Mouse (Mus musculus): ENCODE data around the gene Sh3gl3. TPM values are rescaled to one million over a fixed set of nuclear protein-coding genes. Genes with fewer than 3 reads are reported as not detected.
A peak's percentile ranks its signal among the peaks of the same experiment; 100 is the strongest.

Sh3gl3 gene
- polyA plus RNA-seq, 1 experiment from 2014 or later = 44.8 TPM

DNA sequence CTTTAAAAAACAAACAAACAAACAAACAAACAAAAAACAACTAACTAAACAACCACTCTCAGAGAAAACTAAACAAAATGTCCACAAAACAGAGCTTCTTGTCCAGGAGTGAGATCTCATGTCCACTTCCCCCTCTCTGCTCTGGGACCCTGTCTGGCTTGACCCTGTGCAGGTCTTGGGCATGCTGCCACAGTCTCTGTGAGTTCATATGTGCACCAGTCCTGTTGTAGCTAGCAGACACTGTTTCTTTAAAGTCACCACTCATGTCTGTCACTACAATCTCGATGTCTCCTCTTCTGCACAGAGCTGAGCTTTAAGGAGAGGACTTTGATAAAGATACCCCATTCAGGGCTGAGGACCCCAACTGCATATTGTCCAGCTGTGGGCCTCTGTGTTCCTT is 153.0 kb downstream of the Sh3gl3 start:
- no peaks in the 10 kb centered on the region for H3K27me3 ChIP-seq
- ATAC-seq = no peak
- H3K9ac ChIP-seq (replicated peaks) = no peak overlapping the region
- 60% methylated on average over 1 of the region's 1 CpGs for WGBS
- no peak overlapping the region for H3K4me2 ChIP-seq (replicated peaks)
- no peaks in the 10 kb centered on the region for H3K9me3 ChIP-seq
- no peak overlapping the region for H3K27ac ChIP-seq
- no peaks in the 10 kb centered on the region for H3K4me1 ChIP-seq (replicated peaks)
- no peaks in the 10 kb centered on the region for H3K36me3 ChIP-seq
- no peak overlapping the region for H3K4me3 ChIP-seq (replicated peaks)

- Histone ChIP-seq H3K4me3 (replicated peaks) (no peak overlapping the region), H3K4me2 (replicated peaks) (no peak overlapping the region), H3K27me3 (no peaks in the 10 kb centered on the region), H3K4me1 (replicated peaks) (no peaks in the 10 kb centered on the region), H3K27ac (no peak overlapping the region), H3K36me3 (no peaks in the 10 kb centered on the region), H3K9ac (replicated peaks) (no peak overlapping the region), H3K9me3 (no peaks in the 10 kb centered on the region)
- no peak for ATAC-seq
- 69% methylated on average over 4 of the region's 4 CpGs for WGBS
Measured at GRCm38 (mm10) chr7:82327201-82327600, 153.6 kb downstream of the Sh3gl3 start.

GRCm38 (mm10) chr7:82327881-82328280 is 154.2 kb downstream of the Sh3gl3 start:
- H3K4me2 ChIP-seq (replicated peaks) = no peak overlapping the region
- no peaks in the 10 kb centered on the region for H3K27me3 ChIP-seq
- no peak overlapping the region for H3K4me3 ChIP-seq (replicated peaks)
- H3K9ac ChIP-seq (replicated peaks) = no peak overlapping the region
- H3K36me3 ChIP-seq = no peaks in the 10 kb centered on the region
- no peaks in the 10 kb centered on the region for H3K9me3 ChIP-seq
- no peak for ATAC-seq
- H3K4me1 ChIP-seq (replicated peaks) = no peaks in the 10 kb centered on the region
- WGBS = 62% methylated on average over 5 of the region's 5 CpGs
- H3K27ac ChIP-seq = no peak overlapping the region

DNA sequence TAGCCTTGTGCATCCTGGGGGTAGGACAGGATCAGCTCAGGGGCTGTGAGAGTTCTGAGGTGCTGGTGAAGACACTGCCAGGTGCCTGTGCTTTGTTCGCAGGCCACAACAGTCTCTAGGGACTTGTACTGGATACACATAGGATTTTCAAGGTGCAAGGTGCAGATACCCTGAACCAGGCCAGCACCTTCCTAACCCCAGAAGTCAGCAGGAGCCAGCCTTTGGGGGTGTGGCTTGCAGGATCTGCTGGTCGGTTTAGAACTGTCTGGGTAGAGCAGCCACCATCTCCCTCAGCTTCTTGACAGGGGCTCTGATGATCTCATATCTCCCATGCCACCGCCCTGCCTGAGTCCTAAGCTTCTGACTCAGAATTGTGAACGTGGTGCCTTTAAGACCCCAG is 156.2 kb downstream of the Sh3gl3 start:
- no peak for ATAC-seq
- no peaks in the 10 kb centered on the region for H3K4me1 ChIP-seq (replicated peaks)
- H3K27ac ChIP-seq = no peak overlapping the region
- H3K9me3 ChIP-seq = no peaks in the 10 kb centered on the region
- no peak overlapping the region for H3K4me3 ChIP-seq (replicated peaks)
- WGBS = 67% methylated on average over 4 of the region's 4 CpGs
- no peak overlapping the region for H3K4me2 ChIP-seq (replicated peaks)
- H3K36me3 ChIP-seq = no peaks in the 10 kb centered on the region
- peaks cover 18% of the 10 kb centered on the region for H3K27me3 ChIP-seq
- no peak overlapping the region for H3K9ac ChIP-seq (replicated peaks)

DNA sequence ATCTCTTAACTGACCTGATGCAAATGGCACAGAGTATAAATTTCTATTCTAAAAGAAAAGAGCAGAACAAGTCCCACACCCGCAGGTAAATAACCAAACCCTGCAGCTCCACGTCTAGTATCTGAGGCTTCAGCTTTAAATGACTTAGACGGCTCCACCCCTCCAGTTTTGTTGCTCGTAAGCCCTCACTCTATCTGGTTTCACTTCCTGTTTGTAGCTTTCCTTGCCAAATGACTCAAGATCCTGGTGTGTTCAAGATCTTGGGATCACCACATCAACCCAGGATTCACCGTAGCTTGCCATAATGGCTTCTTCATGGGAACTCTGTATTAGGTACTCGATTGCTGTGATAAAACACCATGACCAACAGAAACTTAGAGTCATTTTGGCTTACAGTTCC is 157.2 kb downstream of the Sh3gl3 start:
- Histone ChIP-seq H3K27me3 (peaks cover 28% of the 10 kb centered on the region), H3K4me1 (replicated peaks) (peaks cover 9% of the 10 kb centered on the region), H3K4me2 (replicated peaks) (no peak overlapping the region), H3K4me3 (replicated peaks) (no peak overlapping the region), H3K27ac (no peak overlapping the region), H3K9me3 (no peaks in the 10 kb centered on the region), H3K9ac (replicated peaks) (no peak overlapping the region), H3K36me3 (no peaks in the 10 kb centered on the region)
- no peak for ATAC-seq
- 80% methylated on average over 6 of the region's 6 CpGs for WGBS

DNA sequence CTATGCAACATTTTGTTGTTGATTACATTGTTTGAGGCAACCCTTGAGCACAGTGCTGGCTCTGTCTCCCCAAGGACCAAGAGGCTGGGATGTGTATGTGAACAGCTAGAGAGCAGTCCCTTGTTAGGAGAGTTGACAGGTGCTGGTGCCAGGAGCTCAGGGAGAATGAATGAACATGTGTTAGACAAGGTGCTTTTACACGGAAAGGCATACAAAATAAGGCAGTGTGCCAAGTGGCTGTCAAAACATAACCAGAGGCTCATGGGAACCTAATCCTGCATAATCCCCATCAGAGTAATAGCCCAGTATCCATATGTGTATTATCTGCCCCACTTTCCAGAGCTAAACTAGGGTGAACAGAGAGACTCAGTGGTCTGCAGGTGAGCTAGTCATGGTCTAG is 160.4 kb downstream of the Sh3gl3 start:
- Histone ChIP-seq H3K4me2 (replicated peaks) (no peak overlapping the region), H3K4me3 (replicated peaks) (no peak overlapping the region), H3K36me3 (no peaks in the 10 kb centered on the region), H3K27me3 (peaks cover 55% of the 10 kb centered on the region), H3K9ac (replicated peaks) (no peak overlapping the region), H3K9me3 (no peaks in the 10 kb centered on the region), H3K4me1 (replicated peaks) (peaks cover 16% of the 10 kb centered on the region), H3K27ac (no peak overlapping the region)
- whole genome bisulfite sequencing = 65% methylated on average over 1 of the region's 1 CpGs
- ATAC-seq = no peak

DNA sequence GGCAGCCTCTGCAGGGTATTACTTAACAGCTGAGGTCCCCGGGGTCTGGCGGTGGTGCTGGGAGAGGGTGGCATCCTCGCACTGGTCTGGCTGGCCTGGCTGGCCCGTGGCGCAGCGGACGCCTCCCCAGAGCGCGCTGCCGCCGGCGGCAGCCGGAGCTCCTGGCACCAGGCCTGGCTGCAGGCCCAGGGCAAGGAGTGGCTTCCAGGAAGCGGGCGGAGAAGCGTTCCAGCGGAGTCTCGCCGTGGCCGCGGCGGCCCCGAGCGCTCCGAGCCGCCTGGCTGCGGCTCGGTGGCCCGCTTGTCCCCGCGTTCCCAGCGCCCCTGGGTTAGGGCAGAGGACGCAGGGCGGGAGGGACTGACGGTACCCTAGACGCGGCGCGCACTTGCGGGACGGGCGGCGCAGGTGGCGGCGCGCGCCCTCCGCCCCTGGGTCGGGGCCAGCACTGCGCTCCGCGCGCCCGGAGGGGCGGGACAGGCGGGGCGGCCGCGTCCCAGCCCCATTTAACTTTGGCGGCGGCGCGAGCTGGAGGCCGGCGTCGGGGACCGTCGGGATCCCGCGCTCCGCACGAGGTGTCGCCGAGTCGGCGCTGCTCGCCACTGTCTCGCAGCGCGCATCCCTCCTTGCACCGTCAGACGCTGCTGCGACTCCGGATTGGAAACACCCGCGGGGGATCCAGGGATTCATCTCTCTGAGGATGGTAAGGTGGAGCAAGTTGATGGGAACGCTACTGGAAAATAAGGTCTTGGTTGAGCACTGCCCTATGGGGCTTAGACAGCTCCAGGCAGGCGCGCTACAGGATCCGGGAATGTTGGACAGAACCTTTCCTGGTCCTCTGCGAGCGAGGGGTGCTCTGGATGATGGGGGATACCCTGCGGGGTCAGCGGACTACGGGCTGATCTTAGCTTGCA is 161.8 kb downstream of the Sh3gl3 start, which contains the start of gene Adamtsl3:
Gene Adamtsl3, plus strand, starts transcription at position 484 of the 911 bp plus-strand sequence.
- WGBS = under 1% methylated on average over 92 of the region's 95 CpGs
- peak; percentile 69 for ATAC-seq
- H3K9ac ChIP-seq (replicated peaks) = peak within 1 kb of the TSS; percentile 54
- no peak within 1 kb of the TSS for H3K27ac ChIP-seq
- peak within 1 kb of the TSS; percentile 49 for H3K4me3 ChIP-seq (replicated peaks)
- peaks cover 16% of the 10 kb centered on the region for H3K4me1 ChIP-seq (replicated peaks)
- H3K36me3 ChIP-seq = no peaks in the 10 kb centered on the region
- no peaks in the 10 kb centered on the region for H3K9me3 ChIP-seq
- peaks cover 57% of the 10 kb centered on the region for H3K27me3 ChIP-seq
- H3K4me2 ChIP-seq (replicated peaks) = peak within 1 kb of the TSS; percentile 78

GRCm38 (mm10) chr7:82336132-82336531 is 162.5 kb downstream of the Sh3gl3 start:
- H3K4me1 ChIP-seq (replicated peaks) = peaks cover 16% of the 10 kb centered on the region
- ATAC-seq = peak; percentile 35
- peak overlapping the region; percentile 78 for H3K4me2 ChIP-seq (replicated peaks)
- H3K36me3 ChIP-seq = no peaks in the 10 kb centered on the region
- H3K27ac ChIP-seq = no peak overlapping the region
- H3K9ac ChIP-seq (replicated peaks) = peak overlapping the region; percentile 54; the same call in 1 of the 2 replicates
- H3K27me3 ChIP-seq = peaks cover 57% of the 10 kb centered on the region
- WGBS = under 1% methylated on average over 34 of the region's 34 CpGs
- H3K9me3 ChIP-seq = no peaks in the 10 kb centered on the region
- H3K4me3 ChIP-seq (replicated peaks) = peak overlapping the region; percentile 49

- H3K4me1 ChIP-seq (replicated peaks) = peaks cover 16% of the 10 kb centered on the region
- no peak overlapping the region for H3K4me2 ChIP-seq (replicated peaks)
- H3K4me3 ChIP-seq (replicated peaks) = no peak overlapping the region
- 76% methylated on average over 9 of the region's 9 CpGs for WGBS
- no peaks in the 10 kb centered on the region for H3K36me3 ChIP-seq
- no peak overlapping the region for H3K9ac ChIP-seq (replicated peaks)
- H3K27me3 ChIP-seq = peaks cover 56% of the 10 kb centered on the region
- no peak for ATAC-seq
- no peaks in the 10 kb centered on the region for H3K9me3 ChIP-seq
- no peak overlapping the region for H3K27ac ChIP-seq
Measured at GRCm38 (mm10) chr7:82338121-82338520, 164.5 kb downstream of the Sh3gl3 start.

DNA sequence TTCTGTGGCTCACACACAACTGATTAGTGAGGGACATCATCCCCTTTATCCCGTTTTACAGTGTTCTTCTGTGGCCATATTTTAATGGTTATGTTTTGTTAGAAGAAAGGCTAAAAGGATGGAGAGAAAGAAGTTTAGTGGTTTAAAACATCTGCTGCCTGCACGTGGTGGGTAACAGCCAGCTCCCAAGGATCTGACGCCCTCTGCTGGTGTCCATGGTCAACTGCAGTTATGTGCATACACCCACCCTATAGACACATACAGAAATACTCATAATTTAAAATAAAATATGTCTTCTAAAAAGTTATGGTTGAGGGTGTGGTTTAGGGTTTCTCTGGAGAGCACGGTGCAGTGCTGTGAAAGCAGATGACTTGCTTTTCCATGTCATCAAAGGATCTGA is 164.9 kb downstream of the Sh3gl3 start:
- Histone ChIP-seq H3K4me1 (replicated peaks) (peaks cover 16% of the 10 kb centered on the region), H3K27me3 (peaks cover 52% of the 10 kb centered on the region), H3K4me2 (replicated peaks) (no peak overlapping the region), H3K27ac (no peak overlapping the region), H3K4me3 (replicated peaks) (no peak overlapping the region), H3K9ac (replicated peaks) (no peak overlapping the region), H3K36me3 (no peaks in the 10 kb centered on the region), H3K9me3 (no peaks in the 10 kb centered on the region)
- 79% methylated on average over 4 of the region's 4 CpGs for WGBS
- no peak for ATAC-seq

DNA sequence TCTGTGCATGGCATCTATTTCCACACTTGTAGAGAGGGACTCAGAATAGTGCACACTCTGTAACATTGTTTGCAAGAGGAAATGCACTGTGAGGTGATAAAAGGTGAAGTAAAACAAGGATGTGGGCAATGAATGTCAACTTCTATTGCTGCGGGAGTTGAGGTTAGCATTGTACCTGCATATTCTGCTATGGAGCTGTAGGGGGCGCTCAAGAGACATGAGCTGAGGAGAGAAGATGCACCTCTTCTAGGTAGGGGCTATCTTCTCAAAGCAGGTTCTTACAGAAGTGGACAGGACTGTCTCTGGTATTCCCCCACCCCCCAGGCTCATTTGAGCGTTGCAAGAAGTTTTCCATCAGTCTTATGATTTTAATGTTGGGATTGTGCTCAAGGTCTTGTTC is 165.6 kb downstream of the Sh3gl3 start:
- no peak for ATAC-seq
- 62% methylated on average over 3 of the region's 3 CpGs for WGBS

GRCm38 (mm10) chr7:82341476-82341875 is 167.8 kb downstream of the Sh3gl3 start:
- Histone ChIP-seq H3K9ac (replicated peaks) (no peak overlapping the region), H3K36me3 (no peaks in the 10 kb centered on the region), H3K4me2 (replicated peaks) (no peak overlapping the region), H3K4me1 (replicated peaks) (peaks cover under 1% of the 10 kb centered on the region; the same call in 1 of the 2 replicates), H3K4me3 (replicated peaks) (no peak overlapping the region), H3K27ac (no peak overlapping the region), H3K27me3 (peaks cover 23% of the 10 kb centered on the region), H3K9me3 (no peaks in the 10 kb centered on the region)
- 58% methylated on average over 8 of the region's 8 CpGs for WGBS
- no peak for ATAC-seq

More for the DNA sequence above, 165.6 kb downstream of the Sh3gl3 start:
- Histone ChIP-seq H3K9ac (replicated peaks) (no peak overlapping the region), H3K36me3 (no peaks in the 10 kb centered on the region), H3K9me3 (no peaks in the 10 kb centered on the region), H3K4me3 (replicated peaks) (no peak overlapping the region), H3K4me1 (replicated peaks) (peaks cover 16% of the 10 kb centered on the region), H3K27ac (no peak overlapping the region), H3K27me3 (peaks cover 45% of the 10 kb centered on the region), H3K4me2 (replicated peaks) (no peak overlapping the region)
